In genomic region chr2:165529106-165529505, GRCm38 (mm10) we compare ENCODE assay signal across 8 mouse cellular contexts. TPM values are rescaled to one million over a fixed set of nuclear protein-coding genes. Genes with fewer than 3 reads are reported as not detected.
A peak's percentile ranks its signal among the peaks of the same experiment; 100 is the strongest.
DNase-seq lines count a peak whose midpoint lies in the region; ATAC-seq lines count a peak whose summit lies in the region.

No protein-coding gene starts in this region.

- no peaks in the 10 kb centered on the region for H3K9me3 ChIP-seq in liver, embryonic 11.5 days (ENCODE audit: control insufficient read depth, low read length)

- DNase-seq in layer of hippocampus, adult 18-20 months (ENCODE audit: low spot score in 2 of 2), result peak; percentile 19 to 63
- DNase-seq in layer of hippocampus, adult 9-10 months (ENCODE audit: low spot score), result no peak
- peak; percentile 76 for DNase-seq in adipocyte (ENCODE audit: low spot score)
- DNase-seq in cerebellum, postnatal 4 days (ENCODE audit: low spot score in 2 of 2), result peak; percentile 67 to 74
- peak; percentile 41 for DNase-seq in liver, embryonic 11.5 days (ENCODE audit: low spot score)
- DNase-seq in ovary, postnatal 10 days (ENCODE audit: low spot score), result peak; percentile 41
- peak; percentile 35 to 53 for DNase-seq in urinary bladder, adult 18-20 months (ENCODE audit: low spot score in 2 of 2)

- 0 out of 4 replicates have a peak, but pooled peaks have one; percentile 30 to 57 for ATAC-seq in hematopoietic stem cell, adult 5-6 weeks (replicated peaks in 1 of 2; ENCODE audit: insufficient read depth in 1 of 2, low FRiP score in 2 of 2, low TSS enrichment in 1 of 2, low read depth in 1 of 2, poor library complexity in 2 of 2, severe bottlenecking in 2 of 2)
- no peak for ATAC-seq in liver, embryonic 11.5 days (replicated peaks; ENCODE audit: low FRiP score)

- H3K4me3 ChIP-seq in liver, embryonic 11.5 days (ENCODE audit: low read depth, low read length), result no peak overlapping the region

- WGBS in liver, embryonic 11.5 days, result 16% methylated on average over 8 of the region's 8 CpGs

- no peak overlapping the region for H3K9ac ChIP-seq in liver, embryonic 11.5 days (ENCODE audit: low read depth, low read length)

- H3K27me3 ChIP-seq in liver, embryonic 11.5 days (replicated peaks; ENCODE audit: control insufficient read depth, insufficient read depth, low read length), result no peaks in the 10 kb centered on the region; the same call in 1 of the 2 replicates

- H3K4me2 ChIP-seq in liver, embryonic 11.5 days, result no peak overlapping the region

- no peaks in the 10 kb centered on the region for H3K4me1 ChIP-seq in liver, embryonic 11.5 days (replicated peaks; ENCODE audit: control insufficient read depth, insufficient read depth, low read length)

- H3K36me3 ChIP-seq in liver, embryonic 11.5 days (ENCODE audit: control insufficient read depth, insufficient read depth, low read length), result no peaks in the 10 kb centered on the region

- no peak overlapping the region for H3K27ac ChIP-seq in liver, embryonic 11.5 days (ENCODE audit: low read depth, low read length)

RNA-seq across cellular contexts. Expression of gene Slc2a10, which starts 25.5 kb away (rescaled TPM):
- 1 to 10 TPM in 1 of 2 experiments, under 1 TPM in 1; 0.99 to 1.5 TPM for total RNA-seq in layer of hippocampus, adult 18-20 months (2021)
- 0.84 and 3.1 TPM in 2 replicates for total RNA-seq in hematopoietic stem cell, adult 5-6 weeks (2017)
- polyA plus RNA-seq in liver, embryonic 11.5 days (2014; fragmentation: Nextera tagmentation; extraction: Ambion mirVana), result 1.6 and 2.1 TPM in 2 replicates

RNA-seq across cellular contexts. Expression of gene Trp53rka, which starts 36.0 kb away (rescaled TPM):
- 10 to 100 TPM; 19.2 to 21.7 TPM for total RNA-seq in layer of hippocampus, adult 18-20 months (2021)
- 8.0 and 13.8 TPM in 2 replicates for total RNA-seq in hematopoietic stem cell, adult 5-6 weeks (2017)
- polyA plus RNA-seq in liver, embryonic 11.5 days (2014; fragmentation: Nextera tagmentation; extraction: Ambion mirVana), result 28.8 and 31.4 TPM in 2 replicates

RNA-seq across cellular contexts. Expression of gene Slc13a3, which starts 56.1 kb away (rescaled TPM):
- 1 to 10 TPM; 7.2 to 9.3 TPM for total RNA-seq in layer of hippocampus, adult 18-20 months (2021)
- not detected in 2 replicates for total RNA-seq in hematopoietic stem cell, adult 5-6 weeks (2017)
- polyA plus RNA-seq in liver, embryonic 11.5 days (2014; fragmentation: Nextera tagmentation; extraction: Ambion mirVana), result 2.9 and 4.0 TPM in 2 replicates
